Mouse (Mus musculus): ENCODE results near the gene Wdr63. TPM values are rescaled to one million over a fixed set of nuclear protein-coding genes. Genes with fewer than 3 reads are reported as not detected.

The Wdr63 gene
- polyA plus RNA-seq, 1 experiment, result 7.1 TPM

GRCm38 (mm10) chr3:146046076-146046475 lies 61.9 kb downstream of the Wdr63 start:
- Histone ChIP-seq H3K4me1 (ENCODE audit: control insufficient read depth, insufficient read depth, low read length) (peaks cover 7% of the 10 kb centered on the region), H3K4me3 (replicated peaks; ENCODE audit: extremely low read depth, low read depth, low read length) (no peak overlapping the region)
- TF ChIP-seq CTCF (IDR thresholded peaks at IDR 0.05; ENCODE audit: insufficient read depth, low read length) (no peak), POLR2A (IDR thresholded peaks at IDR 0.05; ENCODE audit: borderline replicate concordance, extremely low read depth, low read depth, low read length) (no peak)
- 79% methylated on average over 11 of the region's 11 CpGs for WGBS
- no peak for DNase-seq

DNA sequence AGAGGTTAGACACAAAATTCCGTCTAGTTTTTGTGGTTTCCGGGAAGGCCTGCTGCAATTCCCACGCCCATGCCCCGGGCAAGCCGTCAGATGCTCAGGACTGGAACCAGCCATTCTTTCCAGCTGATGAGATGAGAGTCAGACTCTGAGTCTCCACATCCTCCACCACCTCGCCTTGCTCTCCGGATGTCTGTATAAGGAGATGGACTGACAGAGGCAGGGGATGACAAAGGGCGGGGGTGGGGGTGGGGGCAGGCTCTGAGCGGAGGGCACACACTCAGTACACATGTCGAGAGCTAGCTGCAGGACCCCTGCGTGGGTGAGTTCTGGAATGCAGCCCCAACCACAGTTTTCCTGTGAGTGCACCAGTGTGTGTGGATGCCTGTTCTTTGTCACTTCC lies 63.0 kb downstream of the Wdr63 start:
- 30% methylated on average over 11 of the region's 11 CpGs for WGBS

GRCm38 (mm10) chr3:146041382-146041781 lies 66.5 kb downstream of the Wdr63 start:
- Histone ChIP-seq H3K4me3 (replicated peaks; ENCODE audit: extremely low read depth, low read depth, low read length) (no peak overlapping the region), H3K4me1 (ENCODE audit: control insufficient read depth, insufficient read depth, low read length) (no peaks in the 10 kb centered on the region)
- WGBS, result 89% methylated on average over 11 of the region's 11 CpGs
- no peak for TF ChIP-seq CTCF (IDR thresholded peaks at IDR 0.05; ENCODE audit: insufficient read depth, low read length)
- no peak for TF ChIP-seq POLR2A (IDR thresholded peaks at IDR 0.05; ENCODE audit: borderline replicate concordance, extremely low read depth, low read depth, low read length)
- DNase-seq, result no peak

More for the DNA sequence above, 63.0 kb downstream of the Wdr63 start:
- no peak for DNase-seq
- Histone ChIP-seq H3K4me1 (ENCODE audit: control insufficient read depth, insufficient read depth, low read length) (peaks cover 7% of the 10 kb centered on the region), H3K4me3 (replicated peaks; ENCODE audit: extremely low read depth, low read depth, low read length) (no peak overlapping the region)
- TF ChIP-seq CTCF (IDR thresholded peaks at IDR 0.05; ENCODE audit: insufficient read depth, low read length), result no peak
- no peak for TF ChIP-seq POLR2A (IDR thresholded peaks at IDR 0.05; ENCODE audit: borderline replicate concordance, extremely low read depth, low read depth, low read length)

DNA sequence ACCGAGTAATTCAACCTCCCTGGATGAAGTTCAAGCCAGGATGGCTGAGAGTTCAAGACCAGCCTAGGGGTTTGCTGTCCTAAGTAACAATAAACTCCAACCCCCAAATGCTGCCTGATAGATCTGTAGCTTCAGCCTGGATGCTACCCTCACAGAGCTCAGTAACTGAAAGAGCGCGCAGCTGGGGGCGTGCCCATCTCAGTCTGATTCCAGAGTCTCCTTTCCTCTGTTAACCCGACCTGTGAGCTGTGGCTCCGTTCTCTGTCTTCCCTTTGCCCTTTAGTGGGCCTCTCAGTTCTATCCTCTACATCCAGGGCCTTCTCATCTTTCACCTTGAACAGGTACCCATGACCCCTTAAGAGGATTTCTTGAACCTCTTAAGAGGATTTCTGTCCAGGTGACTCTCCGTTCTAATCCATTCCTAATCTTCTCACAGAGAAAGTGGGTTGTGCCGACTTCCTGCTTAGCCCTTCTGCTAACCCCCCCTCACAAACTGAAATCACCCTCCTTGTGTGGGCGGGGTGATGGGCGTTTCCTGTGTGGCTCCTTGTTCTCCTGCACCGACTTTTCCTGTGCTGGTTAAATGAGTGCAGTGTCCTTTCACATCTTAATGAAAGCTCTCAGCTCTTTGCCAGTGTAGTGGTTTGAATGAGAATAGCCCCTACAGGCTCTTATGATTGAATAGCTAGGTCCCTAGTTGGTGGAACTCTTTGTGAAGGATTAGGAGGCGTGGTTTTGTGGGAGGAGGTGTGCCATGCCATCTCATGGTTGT lies 68.6 kb downstream of the Wdr63 start:
- TF ChIP-seq CTCF (IDR thresholded peaks at IDR 0.05; ENCODE audit: insufficient read depth, low read length), result no peak
- no peak for TF ChIP-seq POLR2A (IDR thresholded peaks at IDR 0.05; ENCODE audit: borderline replicate concordance, extremely low read depth, low read depth, low read length)
- 51% methylated on average over 12 of the region's 12 CpGs for WGBS
- H3K4me3 ChIP-seq (replicated peaks; ENCODE audit: extremely low read depth, low read depth, low read length), result no peak overlapping the region
- DNase-seq, result no peak
- no peaks in the 10 kb centered on the region for H3K4me1 ChIP-seq (ENCODE audit: control insufficient read depth, insufficient read depth, low read length)

GRCm38 (mm10) chr3:146037906-146038305 lies 70.0 kb downstream of the Wdr63 start:
- 42% methylated on average over 15 of the region's 15 CpGs for WGBS
- no peak overlapping the region for H3K4me3 ChIP-seq (replicated peaks; ENCODE audit: extremely low read depth, low read depth, low read length)
- DNase-seq, result no peak
- TF ChIP-seq CTCF (IDR thresholded peaks at IDR 0.05; ENCODE audit: insufficient read depth, low read length), result no peak
- no peak for TF ChIP-seq POLR2A (IDR thresholded peaks at IDR 0.05; ENCODE audit: borderline replicate concordance, extremely low read depth, low read depth, low read length)
- no peaks in the 10 kb centered on the region for H3K4me1 ChIP-seq (ENCODE audit: control insufficient read depth, insufficient read depth, low read length)

GRCm38 (mm10) chr3:146032976-146033375 lies 75.0 kb downstream of the Wdr63 start:
- TF ChIP-seq POLR2A (IDR thresholded peaks at IDR 0.05; ENCODE audit: borderline replicate concordance, extremely low read depth, low read depth, low read length), result no peak
- TF ChIP-seq CTCF (IDR thresholded peaks at IDR 0.05; ENCODE audit: insufficient read depth, low read length), result no peak
- no peak overlapping the region for H3K4me3 ChIP-seq (replicated peaks; ENCODE audit: extremely low read depth, low read depth, low read length)
- no peak for DNase-seq
- H3K4me1 ChIP-seq (ENCODE audit: control insufficient read depth, insufficient read depth, low read length), result peaks cover 2% of the 10 kb centered on the region; the same call in 1 of the 2 replicates
- WGBS, result 78% methylated on average over 5 of the region's 5 CpGs

DNA sequence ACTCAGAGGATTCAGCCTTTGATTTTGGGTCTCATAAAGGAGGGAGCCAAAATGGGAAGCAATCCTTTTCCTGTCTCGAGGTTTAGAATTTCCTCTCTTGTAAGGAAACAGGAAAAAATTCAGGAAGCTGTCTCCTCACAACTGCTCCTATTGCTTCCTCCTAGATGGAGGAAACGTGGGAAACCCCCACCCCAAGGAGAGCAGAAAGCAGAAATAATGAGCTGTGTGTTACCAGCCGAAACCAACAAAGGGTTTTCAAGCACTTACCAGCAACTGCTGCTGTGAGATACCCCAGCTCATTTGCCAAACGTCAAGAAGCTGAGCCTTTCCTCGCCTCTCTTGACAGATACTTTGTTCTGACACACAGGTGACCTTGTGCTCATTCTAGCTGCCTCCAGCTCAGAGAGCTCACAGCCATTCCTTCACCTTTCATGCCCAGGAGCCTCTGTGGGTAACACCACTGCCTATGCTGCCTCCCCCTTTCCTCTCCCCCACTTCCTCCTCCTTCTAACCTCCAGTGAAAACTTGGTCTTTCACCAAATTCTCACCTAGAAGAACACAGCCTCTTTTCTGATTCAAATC lies 77.6 kb downstream of the Wdr63 start:
- 25% methylated on average over 5 of the region's 5 CpGs for WGBS
- peaks cover 2% of the 10 kb centered on the region; the same call in 1 of the 2 replicates for H3K4me1 ChIP-seq (ENCODE audit: control insufficient read depth, insufficient read depth, low read length)
- H3K4me3 ChIP-seq (replicated peaks; ENCODE audit: extremely low read depth, low read depth, low read length), result no peak overlapping the region
- DNase-seq, result no peak
- no peak for TF ChIP-seq POLR2A (IDR thresholded peaks at IDR 0.05; ENCODE audit: borderline replicate concordance, extremely low read depth, low read depth, low read length)
- no peak for TF ChIP-seq CTCF (IDR thresholded peaks at IDR 0.05; ENCODE audit: insufficient read depth, low read length)

DNA sequence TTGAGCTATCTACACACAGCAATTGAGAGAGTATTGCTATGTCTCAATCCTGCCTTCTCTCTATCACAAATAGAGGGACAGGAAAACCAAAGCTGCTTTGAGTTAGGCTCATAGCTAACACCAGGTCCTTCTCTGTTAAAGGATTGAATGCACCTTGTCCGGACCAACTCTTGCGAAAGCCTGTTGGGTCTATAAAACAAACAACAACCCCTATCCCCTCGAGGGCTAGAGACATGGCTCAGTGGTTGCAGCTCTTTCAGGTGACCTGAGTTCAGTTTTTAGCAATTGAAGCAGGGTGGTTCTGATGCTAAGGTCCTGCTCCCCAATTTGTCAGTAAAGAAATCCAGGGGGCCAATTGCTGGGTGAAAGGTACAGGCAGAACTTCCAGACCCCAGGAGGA lies 78.7 kb downstream of the Wdr63 start:
- WGBS, result 68% methylated on average over 3 of the region's 3 CpGs
- Histone ChIP-seq H3K4me3 (replicated peaks; ENCODE audit: extremely low read depth, low read depth, low read length) (no peak overlapping the region), H3K4me1 (ENCODE audit: control insufficient read depth, insufficient read depth, low read length) (peaks cover 2% of the 10 kb centered on the region; the same call in 1 of the 2 replicates)
- DNase-seq, result no peak
- TF ChIP-seq CTCF (IDR thresholded peaks at IDR 0.05; ENCODE audit: insufficient read depth, low read length), result no peak
- TF ChIP-seq POLR2A (IDR thresholded peaks at IDR 0.05; ENCODE audit: borderline replicate concordance, extremely low read depth, low read depth, low read length), result no peak

GRCm38 (mm10) chr3:146028406-146028805 lies 79.5 kb downstream of the Wdr63 start:
- no peak overlapping the region for H3K4me3 ChIP-seq (replicated peaks; ENCODE audit: extremely low read depth, low read depth, low read length)
- peaks cover 2% of the 10 kb centered on the region; the same call in 1 of the 2 replicates for H3K4me1 ChIP-seq (ENCODE audit: control insufficient read depth, insufficient read depth, low read length)
- DNase-seq, result no peak
- no peak for TF ChIP-seq CTCF (IDR thresholded peaks at IDR 0.05; ENCODE audit: insufficient read depth, low read length)
- TF ChIP-seq POLR2A (IDR thresholded peaks at IDR 0.05; ENCODE audit: borderline replicate concordance, extremely low read depth, low read depth, low read length), result no peak
- WGBS, result 86% methylated on average over 2 of the region's 2 CpGs

DNA sequence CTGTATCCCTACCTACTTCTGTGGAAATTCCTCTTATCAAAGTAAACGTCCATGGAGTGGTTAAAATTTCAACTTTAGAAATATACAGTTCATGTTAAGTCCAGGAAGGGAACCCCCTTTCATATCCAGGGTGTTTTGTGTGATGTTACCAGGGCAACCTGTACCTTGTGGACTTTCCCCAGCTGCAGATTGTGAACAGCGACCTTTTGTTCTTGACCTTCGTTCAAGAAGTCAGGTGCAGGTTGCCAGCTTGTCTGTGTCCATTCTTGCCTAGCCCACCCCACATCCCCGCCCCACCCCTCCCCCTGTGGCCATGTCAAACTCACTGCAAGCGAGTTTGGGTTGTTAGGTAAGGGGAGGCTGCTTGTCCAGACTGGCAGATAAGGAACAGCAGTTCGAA lies 80.8 kb downstream of the Wdr63 start:
- TF ChIP-seq POLR2A (IDR thresholded peaks at IDR 0.05; ENCODE audit: borderline replicate concordance, extremely low read depth, low read depth, low read length), result no peak
- no peak for TF ChIP-seq CTCF (IDR thresholded peaks at IDR 0.05; ENCODE audit: insufficient read depth, low read length)
- no peak overlapping the region for H3K4me3 ChIP-seq (replicated peaks; ENCODE audit: extremely low read depth, low read depth, low read length)
- H3K4me1 ChIP-seq (ENCODE audit: control insufficient read depth, insufficient read depth, low read length), result peaks cover 2% of the 10 kb centered on the region; the same call in 1 of the 2 replicates
- 31% methylated on average over 6 of the region's 6 CpGs for WGBS
- no peak for DNase-seq
